Mouse (Mus musculus) forebrain, embryonic 11.5 days (tissue): ENCODE results near the gene Alkbh5. TPM values are rescaled to one million over a fixed set of nuclear protein-coding genes. Genes with fewer than 3 reads are reported as not detected.

Source experiments
- ATAC-seq: fragments of 200-750 bp; cut with Nextera tagmentation; replicated peaks from 2 replicates; pipeline ENCODE4 v1.8.0; 2017; ENCODE audit warnings: moderate TSS enrichment; ENCODE audit not compliant: low FRiP score
- DNase-seq: peaks from one replicate; pipeline ENCODE4 v3.0.0-alpha.2; 2017; ENCODE audit warnings: low spot score
- H3K27ac ChIP-seq: fragments of 300-500 bp; sonication (generic); 2 replicates; pipeline ENCODE4 v1.5.1; 2014; ENCODE audit warnings: low read depth, low read length
- H3K27me3 ChIP-seq: fragments of 300-500 bp; sonication (generic); 2 replicates; pipeline ENCODE4 v1.6.1; 2014; ENCODE audit warnings: mild to moderate bottlenecking, low read length, mixed read lengths; ENCODE audit not compliant: control insufficient read depth, insufficient read depth
- H3K36me3 ChIP-seq: fragments of 300-500 bp; sonication (generic); 2 replicates; pipeline ENCODE4 v1.6.1; 2014; ENCODE audit warnings: mild to moderate bottlenecking, low read length, moderate library complexity, mixed read lengths; ENCODE audit not compliant: control insufficient read depth, insufficient read depth
- H3K4me1 ChIP-seq: fragments of 300-500 bp; sonication (generic); replicated peaks from 2 replicates; pipeline ENCODE4 v1.6.1; 2014; ENCODE audit warnings: low read length, mixed read lengths; ENCODE audit not compliant: control insufficient read depth, insufficient read depth
- H3K4me2 ChIP-seq: fragments of 300-500 bp; sonication (generic); 2 replicates; pipeline ENCODE4 v1.6.1; 2014; ENCODE audit warnings: low read depth, mild to moderate bottlenecking, low read length, moderate library complexity, mixed read lengths; ENCODE audit not compliant: severe bottlenecking
- H3K4me3 ChIP-seq: fragments of 300-500 bp; sonication (generic); 2 replicates; pipeline ENCODE4 v1.5.1; 2014; ENCODE audit warnings: low read depth, low read length
- H3K9ac ChIP-seq: fragments of 300-500 bp; sonication (generic); 2 replicates; pipeline ENCODE4 v1.6.1; 2014; ENCODE audit warnings: low read length
- H3K9me3 ChIP-seq: fragments of 300-500 bp; sonication (generic); 2 replicates; pipeline ENCODE4 v1.6.1; 2016; ENCODE audit warnings: low read length, mixed read lengths; ENCODE audit not compliant: control insufficient read depth
- whole genome bisulfite sequencing: fragments of 180-500 bp; shearing (Covaris S2); extraction: QIAGEN DNeasy Blood & Tissue Kit; methylation state at CpG from one replicate; pipeline ENCODE4 v1.1.7; 2014; 5-methylcytosine and 5-hydroxymethylcytosine counted together
- polyA plus RNA-seq: library from polyadenylated mRNA; unstranded; fragments of >200 nt; fragmentation: Nextera tagmentation; extraction: Ambion mirVana; gene quantifications from 2 replicates; pipeline ENCODE4 v1.2.1, GENCODE M21; 2014

The Alkbh5 gene
- polyA plus RNA-seq, 1 experiment from 2014 or later: 41.2 TPM

- Histone ChIP-seq H3K4me2 (no peak overlapping the region), H3K27ac (no peak overlapping the region), H3K4me3 (no peak overlapping the region), H3K36me3 (no peaks in the 10 kb centered on the region), H3K9me3 (no peaks in the 10 kb centered on the region), H3K27me3 (no peaks in the 10 kb centered on the region), H3K9ac (no peak overlapping the region), H3K4me1 (no peaks in the 10 kb centered on the region)
- ATAC-seq (no peak), DNase-seq (no peak)
- WGBS: 82% methylated on average over 4 of the region's 4 CpGs
Observed at GRCm38 (mm10) chr11:60518305-60518704, 17.9 kb upstream of the Alkbh5 start.

GRCm38 (mm10) chr11:60522027-60522426 lies 14.2 kb upstream of the Alkbh5 start:
- Histone ChIP-seq H3K27ac (no peak overlapping the region), H3K36me3 (no peaks in the 10 kb centered on the region), H3K9ac (no peak overlapping the region), H3K9me3 (no peaks in the 10 kb centered on the region), H3K4me2 (no peak overlapping the region), H3K27me3 (no peaks in the 10 kb centered on the region), H3K4me3 (no peak overlapping the region), H3K4me1 (no peaks in the 10 kb centered on the region)
- DNase-seq: no peak
- ATAC-seq: no peak
- WGBS: 75% methylated on average over 5 of the region's 5 CpGs

GRCm38 (mm10) chr11:60522661-60523365 lies 13.4 kb upstream of the Alkbh5 start:
- H3K4me1 ChIP-seq: no peaks in the 10 kb centered on the region
- 88% methylated on average over 6 of the region's 6 CpGs for WGBS
- ATAC-seq (no peak), DNase-seq (no peak)
- H3K9ac ChIP-seq: no peak overlapping the region
- H3K4me2 ChIP-seq: no peak overlapping the region
- H3K27me3 ChIP-seq: no peaks in the 10 kb centered on the region
- H3K36me3 ChIP-seq: no peaks in the 10 kb centered on the region
- no peak overlapping the region for H3K27ac ChIP-seq
- no peaks in the 10 kb centered on the region for H3K9me3 ChIP-seq
- H3K4me3 ChIP-seq: no peak overlapping the region

- Histone ChIP-seq H3K36me3 (no peaks in the 10 kb centered on the region), H3K9ac (no peak overlapping the region), H3K27me3 (no peaks in the 10 kb centered on the region), H3K27ac (no peak overlapping the region), H3K9me3 (no peaks in the 10 kb centered on the region), H3K4me2 (no peak overlapping the region), H3K4me1 (no peaks in the 10 kb centered on the region), H3K4me3 (no peak overlapping the region)
- no peak for DNase-seq
- ATAC-seq: no peak
- 75% methylated on average over 4 of the region's 4 CpGs for WGBS
Observed at GRCm38 (mm10) chr11:60526461-60526860, 9.7 kb upstream of the Alkbh5 start.

- WGBS: 95% methylated on average over 2 of the region's 2 CpGs
- H3K9ac ChIP-seq: peak overlapping the region; percentile 92; the same call in 1 of the 2 replicates
- no peak overlapping the region for H3K4me3 ChIP-seq
- no peak overlapping the region for H3K4me2 ChIP-seq
- H3K36me3 ChIP-seq: no peaks in the 10 kb centered on the region
- DNase-seq: no peak
- no peaks in the 10 kb centered on the region for H3K27me3 ChIP-seq
- no peaks in the 10 kb centered on the region for H3K9me3 ChIP-seq
- no peak overlapping the region for H3K27ac ChIP-seq
- H3K4me1 ChIP-seq: peaks cover 15% of the 10 kb centered on the region
- no peak for ATAC-seq
Observed at GRCm38 (mm10) chr11:60535676-60536075, 505 bp upstream of the Alkbh5 start.

- Histone ChIP-seq H3K9me3 (no peaks in the 10 kb centered on the region), H3K4me1 (peaks cover 19% of the 10 kb centered on the region), H3K27me3 (no peaks in the 10 kb centered on the region), H3K4me2 (peak overlapping the region; percentile 98), H3K9ac (peak overlapping the region; percentile 92), H3K4me3 (peak overlapping the region; percentile 98), H3K36me3 (no peaks in the 10 kb centered on the region), H3K27ac (peak overlapping the region; percentile 100)
- peak; percentile 63 for ATAC-seq
- peak; percentile 97 for DNase-seq
- WGBS: under 1% methylated on average over 37 of the region's 37 CpGs
Observed at GRCm38 (mm10) chr11:60536859-60537467, 782 bp downstream of the Alkbh5 start.

- Histone ChIP-seq H3K27me3 (no peaks in the 10 kb centered on the region), H3K27ac (peak overlapping the region; percentile 100), H3K4me1 (peaks cover 22% of the 10 kb centered on the region), H3K36me3 (no peaks in the 10 kb centered on the region; the same call in 1 of the 2 replicates), H3K4me3 (peak overlapping the region; percentile 98), H3K9ac (peak overlapping the region; percentile 92), H3K4me2 (peak overlapping the region; percentile 98), H3K9me3 (no peaks in the 10 kb centered on the region)
- DNase-seq: peak; percentile 98
- under 1% methylated on average over 91 of the region's 91 CpGs for WGBS
- peak; percentile 90 for ATAC-seq
Observed at GRCm38 (mm10) chr11:60537468-60538347, 1.5 kb downstream of the Alkbh5 start.

GRCm38 (mm10) chr11:60538371-60539281 lies 2.4 kb downstream of the Alkbh5 start:
- Histone ChIP-seq H3K4me2 (peak overlapping the region; percentile 98), H3K4me1 (peaks cover 22% of the 10 kb centered on the region), H3K36me3 (no peaks in the 10 kb centered on the region; the same call in 1 of the 2 replicates), H3K4me3 (peak overlapping the region; percentile 98), H3K9ac (peak overlapping the region; percentile 92), H3K9me3 (no peaks in the 10 kb centered on the region), H3K27me3 (no peaks in the 10 kb centered on the region), H3K27ac (peak overlapping the region; percentile 100)
- no peak; the same call in 1 of the 2 replicates for ATAC-seq
- under 1% methylated on average over 93 of the region's 93 CpGs for WGBS
- peak; percentile 75 for DNase-seq
